Mouse (Mus musculus) c-Kit-negative CD71-positive TER-119-positive erythroid progenitor cells, embryonic 14.5 days (primary cell): ENCODE measurements around the gene Vezf1.

ENCODE experiments used
- DNase-seq: peaks from one replicate; pipeline ENCODE4 v3.0.0-alpha.2; 2013; ENCODE audit warnings: low read depth, low spot score

The Vezf1 gene

GRCm38 (mm10) chr11:88053821-88054220 is 14.3 kb upstream of the Vezf1 start:
- DNase-seq, result no peak

GRCm38 (mm10) chr11:88054589-88054988 is 13.5 kb upstream of the Vezf1 start:
- peak; percentile 44 for DNase-seq

GRCm38 (mm10) chr11:88055777-88056176 is 12.3 kb upstream of the Vezf1 start:
- DNase-seq, result no peak

- no peak for DNase-seq
These were observed 10.3 kb upstream of the Vezf1 start for GRCm38 (mm10) chr11:88057788-88058187.

GRCm38 (mm10) chr11:88059141-88059540 is 8.9 kb upstream of the Vezf1 start:
- peak; percentile 31 for DNase-seq

- DNase-seq, result no peak
These were observed 6.0 kb upstream of the Vezf1 start for GRCm38 (mm10) chr11:88061892-88062625.

- no peak for DNase-seq
These were observed 2.3 kb upstream of the Vezf1 start for GRCm38 (mm10) chr11:88065732-88066131.

- peak; percentile 24 for DNase-seq
These were observed 891 bp upstream of the Vezf1 start for GRCm38 (mm10) chr11:88067191-88067585.

- DNase-seq, result peak; percentile 36
These were observed 549 bp downstream of the Vezf1 start for GRCm38 (mm10) chr11:88068411-88069245.

- DNase-seq, result no peak
These were observed 1.1 kb downstream of the Vezf1 start for GRCm38 (mm10) chr11:88069246-88069570.

- DNase-seq, result no peak
These were observed 2.3 kb downstream of the Vezf1 start for GRCm38 (mm10) chr11:88070392-88070791.

- DNase-seq, result no peak
These were observed 3.0 kb downstream of the Vezf1 start for GRCm38 (mm10) chr11:88071113-88071512.

GRCm38 (mm10) chr11:88073343-88073875 is 5.3 kb downstream of the Vezf1 start:
- no peak for DNase-seq

GRCm38 (mm10) chr11:88075701-88076100 is 7.6 kb downstream of the Vezf1 start:
- DNase-seq, result no peak

GRCm38 (mm10) chr11:88076394-88076793 is 8.3 kb downstream of the Vezf1 start:
- no peak for DNase-seq

- DNase-seq, result no peak
These were observed 15.6 kb downstream of the Vezf1 start for GRCm38 (mm10) chr11:88083699-88084098.

GRCm38 (mm10) chr11:88086737-88087627 is 18.9 kb downstream of the Vezf1 start:
- DNase-seq, result peak; percentile 49

- no peak for DNase-seq
These were observed 21.1 kb downstream of the Vezf1 start for GRCm38 (mm10) chr11:88089150-88089549.

- no peak for DNase-seq
These were observed 22.2 kb downstream of the Vezf1 start for GRCm38 (mm10) chr11:88090293-88090692.

- no peak for DNase-seq
These were observed 23.9 kb downstream of the Vezf1 start for GRCm38 (mm10) chr11:88091949-88092348.

- no peak for DNase-seq
These were observed 29.1 kb downstream of the Vezf1 start for GRCm38 (mm10) chr11:88097173-88097572.
